Mouse (Mus musculus) CH12.LX (cell line): ENCODE data around the gene Man1b1.

Experiments used
- CTCF ChIP-seq, 2 experiments: IDR thresholded peaks in 1 of 2; conservative IDR thresholded peaks in 1 of 2; 2 replicates each; pipeline ENCODE4 v1.5.1; 2011 to 2012; ENCODE audit warnings: low read depth in 2 of 2, low read length in 2 of 2, improper control_type of control experiment in 1 of 2, inconsistent platforms in 1 of 2, mild to moderate bottlenecking in 1 of 2, moderate library complexity in 1 of 2
- MYC ChIP-seq: IDR thresholded peaks from 2 replicates; pipeline ENCODE4 v1.6.1; 2011; ENCODE audit warnings: low read depth, mild to moderate bottlenecking, improper control_type of control experiment, low read length
- NELFE ChIP-seq: IDR thresholded peaks from 2 replicates; pipeline ENCODE4 v1.6.1; 2011; ENCODE audit warnings: low read depth, low read length, improper control_type of control experiment
- UBTF ChIP-seq: IDR thresholded peaks from 2 replicates; pipeline ENCODE4 v1.6.1; 2012; ENCODE audit warnings: low read depth, mild to moderate bottlenecking, inconsistent platforms, low read length, improper control_type of control experiment, moderate library complexity

- TF ChIP-seq CTCF (conservative IDR thresholded peaks at IDR 0.05 in 1 of 2, IDR thresholded peaks at IDR 0.05 in 1 of 2; ENCODE audit: low read depth in 2 of 2, low read length in 2 of 2), result no peak
- no peak for TF ChIP-seq MYC
- no peak for TF ChIP-seq NELFE
- TF ChIP-seq UBTF, result no peak
These were observed 21.2 kb upstream of the Man1b1 start for GRCm38 (mm10) chr2:25310969-25311368.
